Mouse (Mus musculus) small intestine, adult 2 months (tissue): Measurements from ENCODE around the gene Dus2. TPM values are rescaled to one million over a fixed set of nuclear protein-coding genes. Genes with fewer than 3 reads are reported as not detected.
"Not testable (repeated sequence)": the region's sequence is repeated elsewhere in the genome, so short reads cannot be mapped to it uniquely, and the experiment has no call there.

Source experiments
- H3K27ac ChIP-seq: fragments of 200-500 bp; 2 replicates; pipeline ENCODE4 v1.5.1; 2012; ENCODE audit warnings: low read depth, low read length, control low read depth, inconsistent platforms; ENCODE audit not compliant: insufficient read depth
- H3K27me3 ChIP-seq: fragments of 200-500 bp; 2 replicates; pipeline ENCODE4 v1.6.1; 2012; ENCODE audit warnings: mild to moderate bottlenecking, moderate library complexity, low read length, inconsistent platforms; ENCODE audit not compliant: control insufficient read depth, insufficient read depth
- H3K36me3 ChIP-seq: fragments of 200-500 bp; 2 replicates; pipeline ENCODE4 v1.6.1; 2012; ENCODE audit warnings: mild to moderate bottlenecking, low read length, control low read depth, inconsistent platforms; ENCODE audit not compliant: control insufficient read depth, insufficient read depth
- H3K4me1 ChIP-seq: fragments of 200-500 bp; 2 replicates; pipeline ENCODE4 v1.6.1; 2012; ENCODE audit warnings: low read length, inconsistent platforms, mixed read lengths; ENCODE audit not compliant: control insufficient read depth, insufficient read depth, insufficient read length
- H3K4me3 ChIP-seq: fragments of 200-500 bp; 2 replicates; pipeline ENCODE4 v1.5.1; 2012; ENCODE audit warnings: low read depth, mild to moderate bottlenecking, control low read depth, inconsistent platforms, low read length, moderate library complexity
- CTCF ChIP-seq: fragments of 200-500 bp; IDR thresholded peaks from 2 replicates; pipeline ENCODE4 v1.5.1; 2012; ENCODE audit warnings: low read depth, mild to moderate bottlenecking, control low read depth, inconsistent platforms, low read length, moderate library complexity, mixed read lengths; ENCODE audit not compliant: insufficient replicate concordance, insufficient read length; ENCODE audit errors: extremely low read depth
- POLR2A ChIP-seq: fragments of 200-500 bp; IDR thresholded peaks from 2 replicates; pipeline ENCODE4 v1.6.1; 2012; ENCODE audit warnings: low read depth, mild to moderate bottlenecking, control low read depth, inconsistent platforms, low read length, moderate library complexity
- WGBS: fragments of 180-500 bp; shearing (Covaris S2); methylation state at CpG from one replicate; pipeline ENCODE4 v1.1.7; 2018; 5-methylcytosine and 5-hydroxymethylcytosine counted together
- polyA plus RNA-seq: library from polyadenylated mRNA; depleted of rRNA; stranded (reverse); fragments of >200 nt; gene quantifications from 2 replicates; pipeline ENCODE4 v1.2.3, GENCODE M21; 2012

Dus2 gene
- polyA plus RNA-seq, 1 experiment, result 5.2 TPM

DNA sequence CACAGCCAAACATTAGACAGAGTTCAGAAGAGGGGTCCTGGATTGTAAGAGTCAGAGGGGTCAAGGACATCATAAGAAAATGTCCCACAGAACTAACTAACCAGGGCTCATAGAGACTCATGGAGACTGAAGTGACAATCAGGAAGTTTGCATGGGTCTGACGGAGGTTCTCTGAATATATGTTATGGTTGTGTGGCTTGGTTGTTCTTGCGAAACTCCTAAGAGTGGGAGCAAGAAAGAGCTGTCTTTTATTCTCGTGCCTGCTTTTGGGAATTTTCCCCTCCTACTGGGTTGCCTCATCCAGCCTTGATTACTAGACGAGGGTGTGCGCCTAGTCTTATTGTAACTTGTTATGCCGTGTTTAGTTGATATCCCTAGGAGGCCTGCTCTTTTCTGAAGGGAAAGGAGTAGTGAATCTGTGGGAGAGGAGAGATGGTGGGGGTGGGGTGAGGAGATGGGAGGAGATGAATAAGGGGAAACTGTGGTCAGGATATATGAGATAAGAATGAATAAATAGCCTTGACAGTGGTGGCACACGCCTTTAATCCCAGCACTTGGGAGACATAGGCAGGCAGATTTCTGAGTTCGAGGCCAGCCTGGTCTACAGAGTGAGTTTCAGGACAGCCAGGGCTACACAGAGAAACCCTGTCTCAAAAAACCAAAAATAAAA is 13.5 kb downstream of the Dus2 start:
- Histone ChIP-seq H3K27me3 (no peaks in the 10 kb centered on the region), H3K36me3 (no peaks in the 10 kb centered on the region), H3K27ac (no peak overlapping the region), H3K4me3 (no peak overlapping the region), H3K4me1 (no peaks in the 10 kb centered on the region)
- WGBS, result 65% methylated on average over 8 of the region's 8 CpGs
- no peak for TF ChIP-seq CTCF
- no peak for TF ChIP-seq POLR2A

DNA sequence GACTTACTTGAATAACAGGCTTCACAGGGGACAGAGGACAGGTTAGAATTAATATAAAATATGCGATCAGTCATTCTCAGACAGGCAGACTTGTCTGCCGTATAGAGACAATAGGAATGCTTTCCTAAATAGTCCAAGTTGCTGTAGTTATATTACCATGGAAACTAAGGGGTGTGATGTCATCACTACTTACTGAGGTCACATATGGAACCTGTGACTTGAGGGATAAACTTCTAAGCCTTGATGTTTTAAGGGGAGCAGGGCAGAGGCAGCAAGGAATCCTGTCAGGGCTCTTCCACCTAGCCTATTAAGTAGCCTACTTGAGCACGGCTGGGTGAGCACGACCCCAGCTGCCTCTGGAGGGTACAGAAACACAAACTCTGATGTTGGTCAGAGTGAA is 14.7 kb downstream of the Dus2 start, which contains the start of gene Dpep2nb:
Dpep2nb (minus strand) TSS at position 101 of the 400 bp plus-strand sequence.
- Histone ChIP-seq H3K4me1 (no peaks in the 10 kb centered on the region; the same call in none of the 2 replicates), H3K27ac (no peak within 1 kb of the TSS), H3K36me3 (no peaks in the 10 kb centered on the region), H3K4me3 (no peak within 1 kb of the TSS), H3K27me3 (no peaks in the 10 kb centered on the region)
- 76% methylated on average over 4 of the region's 4 CpGs for WGBS
- TF ChIP-seq POLR2A (no peak), CTCF (no peak)

GRCm38 (mm10) chr8:106006413-106006812 is 15.3 kb downstream of the Dus2 start:
- no peaks in the 10 kb centered on the region for H3K36me3 ChIP-seq
- H3K27me3 ChIP-seq, result no peaks in the 10 kb centered on the region
- TF ChIP-seq CTCF (no peak), POLR2A (no peak)
- WGBS, result 90% methylated on average over 4 of the region's 4 CpGs
- no peak overlapping the region for H3K27ac ChIP-seq
- H3K4me1 ChIP-seq, result no peaks in the 10 kb centered on the region; the same call in none of the 2 replicates
- H3K4me3 ChIP-seq, result no peak overlapping the region

DNA sequence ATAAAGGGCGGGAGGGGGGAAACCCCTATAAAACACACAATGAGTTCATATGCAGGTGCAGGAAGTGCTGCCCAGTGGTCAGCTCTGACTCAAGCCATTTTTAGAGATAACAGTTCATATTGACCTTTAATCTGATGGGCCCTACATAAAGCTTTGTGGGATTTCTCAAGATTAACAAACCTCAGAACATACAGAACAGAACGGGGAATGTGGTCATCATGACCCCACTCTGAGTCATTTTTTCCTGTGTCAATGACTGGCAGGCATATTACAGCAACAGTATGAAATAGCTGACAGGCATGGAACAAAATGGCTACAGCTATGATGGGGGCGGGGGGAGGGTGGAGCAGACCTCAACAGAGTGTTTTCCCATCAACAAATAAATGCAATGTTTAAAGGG is 16.0 kb downstream of the Dus2 start:
- H3K27ac ChIP-seq, result no peak overlapping the region
- H3K27me3 ChIP-seq, result no peaks in the 10 kb centered on the region
- WGBS, result 60% methylated on average over 3 of the region's 3 CpGs
- H3K4me3 ChIP-seq, result no peak overlapping the region
- H3K36me3 ChIP-seq, result no peaks in the 10 kb centered on the region
- peaks cover 3% of the 10 kb centered on the region for H3K4me1 ChIP-seq
- no peak for TF ChIP-seq CTCF
- no peak for TF ChIP-seq POLR2A

DNA sequence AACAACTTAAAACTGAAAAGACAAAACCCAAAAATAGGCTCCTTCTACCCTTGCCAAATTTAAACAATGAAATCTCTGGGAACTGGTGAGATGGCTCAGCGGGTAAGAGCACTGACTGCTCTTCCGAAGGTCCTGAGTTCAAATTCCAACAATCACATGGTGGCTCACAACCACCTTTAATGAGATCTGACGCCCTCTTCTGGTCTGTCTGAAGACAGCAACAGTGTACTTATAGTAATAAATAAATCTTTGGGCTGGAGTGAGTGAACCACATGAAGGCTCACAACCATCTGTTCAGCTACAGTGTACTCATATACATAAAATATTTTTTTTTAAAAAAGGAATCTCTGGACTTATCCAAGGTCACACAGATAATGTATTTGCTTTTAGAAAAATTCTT is 16.8 kb downstream of the Dus2 start:
- not testable (repeated sequence) for H3K27ac ChIP-seq, H3K27me3 ChIP-seq, H3K36me3 ChIP-seq, H3K4me1 ChIP-seq, H3K4me3 ChIP-seq
- WGBS, result 60% methylated on average over 3 of the region's 3 CpGs

DNA sequence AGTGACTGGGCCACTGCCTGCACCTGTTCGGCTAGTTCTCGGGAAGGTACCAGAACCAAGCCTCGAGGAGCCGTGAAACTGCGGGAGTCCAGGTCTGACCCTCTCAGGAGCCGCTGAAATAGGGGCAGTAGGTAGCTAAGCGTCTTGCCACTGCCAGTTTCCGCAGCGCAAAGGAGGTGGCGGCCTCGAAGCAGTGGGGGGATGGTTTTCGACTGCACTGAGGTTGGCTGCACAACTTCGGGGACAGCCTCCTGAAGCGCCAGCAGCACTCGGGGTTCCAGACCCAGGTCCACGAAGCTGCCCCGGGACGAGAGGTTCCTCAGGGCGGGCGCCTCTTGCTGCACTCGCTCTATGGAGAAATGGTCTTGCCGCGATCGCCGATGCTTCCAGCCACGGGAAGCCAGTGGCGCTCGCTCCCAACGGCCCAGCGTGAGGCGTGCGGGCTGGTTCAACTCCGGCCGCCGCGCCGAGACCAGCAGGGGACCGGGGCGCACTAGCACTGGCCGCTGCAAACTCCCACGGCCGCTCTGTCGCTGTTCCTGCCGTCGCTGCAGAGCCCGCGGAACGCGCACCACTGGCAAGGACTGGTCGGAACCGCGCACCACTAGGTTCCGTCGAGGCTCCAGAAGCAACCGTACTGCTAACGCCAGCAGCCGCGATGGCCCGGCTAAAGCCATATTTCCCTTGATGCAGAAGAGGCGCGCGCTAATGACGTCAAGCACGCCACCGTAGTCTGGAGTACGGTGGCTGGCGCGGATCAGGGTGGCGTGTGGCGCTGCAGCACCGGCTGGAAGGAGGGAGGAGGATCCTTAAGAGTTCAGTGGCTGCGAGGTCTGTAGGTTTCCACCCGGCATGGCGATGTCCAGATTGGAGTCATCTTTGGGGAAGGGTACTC is 19.9 kb downstream of the Dus2 start:
- TF ChIP-seq CTCF, result no peak
- peak; percentile 43; the same call in 1 of the 2 replicates for TF ChIP-seq POLR2A
- no peaks in the 10 kb centered on the region for H3K36me3 ChIP-seq
- H3K27ac ChIP-seq, result peak overlapping the region; percentile 41
- H3K4me1 ChIP-seq, result peaks cover 3% of the 10 kb centered on the region
- under 1% methylated on average over 74 of the region's 74 CpGs for WGBS
- H3K27me3 ChIP-seq, result no peaks in the 10 kb centered on the region
- H3K4me3 ChIP-seq, result peak overlapping the region; percentile 90

GRCm38 (mm10) chr8:106011643-106011986 is 20.5 kb downstream of the Dus2 start, which contains the start of gene Ddx28:
TSS of gene Ddx28 (minus strand) at chr8:106011882.
- 2% methylated on average over 6 of the region's 6 CpGs for WGBS
- TF ChIP-seq CTCF (no peak), POLR2A (no peak)
- Histone ChIP-seq H3K27me3 (no peaks in the 10 kb centered on the region), H3K27ac (peak within 1 kb of the TSS; percentile 41), H3K4me3 (peak within 1 kb of the TSS; percentile 90), H3K4me1 (peaks cover 3% of the 10 kb centered on the region), H3K36me3 (peaks cover 2% of the 10 kb centered on the region)

DNA sequence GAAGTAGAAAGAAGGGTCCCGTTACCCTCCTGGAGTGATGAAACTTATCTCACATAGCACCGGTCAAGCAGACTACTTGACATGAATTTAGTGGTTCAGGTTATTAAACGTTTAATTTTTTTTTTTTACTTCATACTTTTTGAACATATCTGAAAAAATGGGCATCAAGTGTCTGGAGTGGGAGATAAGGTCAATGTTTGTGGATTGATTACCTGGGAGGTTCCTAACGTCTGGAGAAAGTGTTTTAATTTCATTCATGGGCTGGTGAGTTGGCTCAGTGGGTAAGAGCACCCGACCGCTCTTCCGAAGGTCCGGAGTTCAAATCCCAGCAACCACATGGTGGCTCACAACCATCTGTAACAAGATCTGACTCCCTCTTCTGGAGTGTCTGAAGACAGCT is 21.1 kb downstream of the Dus2 start:
- H3K4me3 ChIP-seq, H3K4me1 ChIP-seq, H3K36me3 ChIP-seq, H3K27ac ChIP-seq, H3K27me3 ChIP-seq: not testable (repeated sequence)
- WGBS, result 72% methylated on average over 8 of the region's 8 CpGs
